Mouse (Mus musculus): ENCODE measurements around the gene Cpeb1. TPM values are rescaled to one million over a fixed set of nuclear protein-coding genes. Genes with fewer than 3 reads are reported as not detected.

Cpeb1 gene
- 0.03 and 0.06 TPM in 2 replicates for polyA plus RNA-seq (2012; rRNA removed)
- polyA plus RNA-seq (2014; fragmentation: Nextera tagmentation; extraction: Ambion mirVana), result not detected in 2 replicates

DNA sequence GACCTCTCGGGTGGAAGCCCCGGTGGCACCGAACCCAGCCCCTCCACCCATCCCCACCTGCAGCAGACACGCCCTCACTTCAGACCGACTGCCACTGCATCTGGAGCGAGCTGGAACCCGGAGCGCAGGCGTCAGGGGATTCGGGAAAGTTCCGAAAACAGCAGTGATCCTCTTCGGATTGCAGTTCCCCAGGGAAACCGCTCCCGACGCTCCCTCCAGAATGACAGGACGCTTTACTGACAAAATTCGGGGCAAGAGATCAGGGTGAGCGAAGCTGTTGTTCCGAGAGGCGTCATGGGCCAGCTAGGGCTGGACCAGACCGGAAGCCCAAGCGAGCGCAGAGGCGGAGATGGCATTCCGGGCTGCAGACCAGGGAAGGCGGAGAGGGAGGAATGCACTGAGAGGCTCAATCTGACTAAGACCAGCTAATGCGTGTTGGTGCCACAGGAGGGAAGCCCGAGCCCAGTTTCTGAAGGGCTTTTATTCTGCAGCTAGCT is at the start of gene Cpeb1:
Cpeb1 (minus strand) TSS at position 311 of the 497 bp plus-strand sequence.
- ATAC-seq (ENCODE audit: insufficient read depth) (no peak), DNase-seq (ENCODE audit: low read depth in 3 of 3, low spot score in 3 of 3) (no peak)
- Histone ChIP-seq H3K9ac (replicated peaks) (no peak within 1 kb of the TSS), H3K27ac (no peak within 1 kb of the TSS), H3K36me3 (replicated peaks; ENCODE audit: control insufficient read depth, insufficient read depth, low read depth) (no peaks in the 10 kb centered on the region), H3K4me3 (ENCODE audit: insufficient read depth in 1 of 2, low read depth in 2 of 2, low read length in 2 of 2) (peak within 1 kb of the TSS; percentile 8 to 19; a peak in 2 of 4 replicates), H3K27me3 (ENCODE audit: control insufficient read depth, insufficient read depth, low read length) (peaks cover 58% of the 10 kb centered on the region), H3K4me2 (ENCODE audit: low read depth) (peak within 1 kb of the TSS; percentile 43), H3K9me3 (ENCODE audit: control insufficient read depth, low read length) (no peaks in the 10 kb centered on the region), H3K4me1 (replicated peaks; ENCODE audit: control insufficient read depth in 2 of 2, insufficient read depth in 2 of 2, low read length in 1 of 2) (no peaks in the 10 kb centered on the region)
- WGBS (ENCODE audit: insufficient replicate concordance), result 4% methylated on average over 28 of the region's 28 CpGs
- no peak for TF ChIP-seq CTCF (IDR thresholded peaks at IDR 0.05; ENCODE audit: low read depth)
- TF ChIP-seq EP300 (IDR thresholded peaks at IDR 0.05; ENCODE audit: low read depth), result no peak

DNA sequence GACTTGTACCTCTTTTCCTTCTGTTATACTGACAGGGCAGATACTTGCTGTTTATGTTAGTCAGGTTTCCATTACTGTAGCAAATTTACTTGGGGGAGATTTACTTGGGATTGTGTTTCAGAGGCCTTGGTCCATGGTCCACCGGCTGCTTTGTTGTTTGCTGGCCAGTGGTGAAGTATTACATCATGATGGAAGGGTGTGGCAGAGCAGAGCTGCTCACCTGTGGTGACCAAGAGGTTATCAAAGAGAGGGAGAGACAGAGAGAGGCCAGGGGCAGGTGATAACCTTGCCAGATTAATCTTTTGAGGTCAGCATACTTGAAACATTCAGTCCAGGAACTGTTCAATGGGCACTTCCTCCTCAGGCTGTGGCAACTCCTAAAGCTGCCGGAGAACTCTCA is 45.8 kb upstream of the Cpeb1 start:
- no peak for ATAC-seq (ENCODE audit: insufficient read depth)
- Histone ChIP-seq H3K4me2 (ENCODE audit: low read depth) (no peak overlapping the region), H3K9ac (replicated peaks) (no peak overlapping the region), H3K36me3 (replicated peaks; ENCODE audit: control insufficient read depth, insufficient read depth, low read depth) (no peaks in the 10 kb centered on the region), H3K27ac (no peak overlapping the region), H3K9me3 (ENCODE audit: control insufficient read depth, low read length) (no peaks in the 10 kb centered on the region), H3K4me3 (ENCODE audit: insufficient read depth in 1 of 2, low read depth in 2 of 2, low read length in 2 of 2) (no peak overlapping the region), H3K27me3 (ENCODE audit: control insufficient read depth, insufficient read depth, low read length) (no peaks in the 10 kb centered on the region), H3K4me1 (replicated peaks; ENCODE audit: control insufficient read depth in 2 of 2, insufficient read depth in 2 of 2, low read length in 1 of 2) (no peaks in the 10 kb centered on the region; a peak in 1 of 4 replicates)
- 62% methylated on average over 2 of the region's 2 CpGs for WGBS (ENCODE audit: insufficient replicate concordance)
- TF ChIP-seq CTCF (IDR thresholded peaks at IDR 0.05; ENCODE audit: low read depth) (no peak), EP300 (IDR thresholded peaks at IDR 0.05; ENCODE audit: low read depth) (no peak)
- DNase-seq (ENCODE audit: low read depth in 3 of 3, low spot score in 3 of 3), result no peak

DNA sequence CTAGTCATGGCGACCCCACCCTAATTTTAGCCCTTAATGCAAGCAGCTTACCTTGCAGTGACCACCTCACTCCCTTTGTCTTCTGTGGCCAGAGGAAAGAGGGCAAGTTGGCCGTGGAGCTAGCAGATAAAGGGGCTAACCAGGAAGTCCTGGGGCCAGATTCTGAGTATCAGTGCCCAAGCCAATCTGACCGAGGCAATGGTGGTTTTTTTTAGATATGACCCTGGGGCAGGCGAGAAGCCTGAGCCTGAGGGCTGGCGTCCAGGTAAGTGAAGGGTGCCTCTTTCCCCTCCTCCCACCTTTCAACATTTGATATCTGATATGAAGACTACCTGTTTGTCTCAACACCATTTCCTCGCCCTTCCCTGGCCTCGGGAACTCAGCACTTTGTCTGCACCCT is 42.9 kb upstream of the Cpeb1 start, which contains the start of gene BC048679:
BC048679 (minus strand) TSS at position 101 of the 400 bp plus-strand sequence.
- Histone ChIP-seq H3K9ac (replicated peaks) (no peak within 1 kb of the TSS), H3K9me3 (ENCODE audit: control insufficient read depth, low read length) (no peaks in the 10 kb centered on the region), H3K4me2 (ENCODE audit: low read depth) (no peak within 1 kb of the TSS), H3K27ac (no peak within 1 kb of the TSS), H3K4me3 (ENCODE audit: insufficient read depth in 1 of 2, low read depth in 2 of 2, low read length in 2 of 2) (no peak within 1 kb of the TSS), H3K4me1 (replicated peaks; ENCODE audit: control insufficient read depth in 2 of 2, insufficient read depth in 2 of 2, low read length in 1 of 2) (no peaks in the 10 kb centered on the region; a peak in 1 of 4 replicates), H3K36me3 (replicated peaks; ENCODE audit: control insufficient read depth, insufficient read depth, low read depth) (no peaks in the 10 kb centered on the region), H3K27me3 (ENCODE audit: control insufficient read depth, insufficient read depth, low read length) (peaks cover 11% of the 10 kb centered on the region)
- 35% methylated on average over 7 of the region's 7 CpGs for WGBS (ENCODE audit: insufficient replicate concordance)
- TF ChIP-seq EP300 (IDR thresholded peaks at IDR 0.05; ENCODE audit: low read depth) (no peak), CTCF (IDR thresholded peaks at IDR 0.05; ENCODE audit: low read depth) (no peak)
- DNase-seq (ENCODE audit: low read depth in 3 of 3, low spot score in 3 of 3), result no peak
- ATAC-seq (ENCODE audit: insufficient read depth), result no peak

DNA sequence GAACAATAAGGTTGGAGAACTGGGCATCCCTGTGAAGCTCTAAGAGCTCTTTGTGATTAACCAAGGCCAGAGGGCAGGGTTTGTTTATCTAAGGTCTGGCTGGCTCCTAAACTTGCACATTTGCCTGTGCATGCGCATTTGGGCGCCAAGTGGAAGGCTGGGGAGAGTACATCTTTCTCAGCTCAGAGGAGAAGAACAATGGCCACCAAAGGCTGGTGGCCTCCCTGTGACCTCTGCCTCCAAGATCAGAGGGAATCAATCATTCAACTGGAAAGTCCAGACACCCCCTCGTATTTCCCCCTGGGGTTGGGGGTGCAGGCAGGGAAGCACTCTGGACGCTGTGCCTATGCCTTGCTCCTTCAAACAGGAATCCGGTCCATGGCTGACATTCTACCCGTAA is 41.9 kb upstream of the Cpeb1 start:
- Histone ChIP-seq H3K4me1 (replicated peaks; ENCODE audit: control insufficient read depth in 2 of 2, insufficient read depth in 2 of 2, low read length in 1 of 2) (no peaks in the 10 kb centered on the region; a peak in 1 of 4 replicates), H3K36me3 (replicated peaks; ENCODE audit: control insufficient read depth, insufficient read depth, low read depth) (no peaks in the 10 kb centered on the region), H3K9ac (replicated peaks) (no peak overlapping the region), H3K27me3 (ENCODE audit: control insufficient read depth, insufficient read depth, low read length) (peaks cover 20% of the 10 kb centered on the region), H3K4me3 (ENCODE audit: insufficient read depth in 1 of 2, low read depth in 2 of 2, low read length in 2 of 2) (no peak overlapping the region), H3K4me2 (ENCODE audit: low read depth) (no peak overlapping the region), H3K27ac (no peak overlapping the region), H3K9me3 (ENCODE audit: control insufficient read depth, low read length) (no peaks in the 10 kb centered on the region)
- DNase-seq (ENCODE audit: low read depth in 3 of 3, low spot score in 3 of 3) (no peak), ATAC-seq (ENCODE audit: insufficient read depth) (no peak)
- no peak for TF ChIP-seq CTCF (IDR thresholded peaks at IDR 0.05; ENCODE audit: low read depth)
- no peak for TF ChIP-seq EP300 (IDR thresholded peaks at IDR 0.05; ENCODE audit: low read depth)
- WGBS (ENCODE audit: insufficient replicate concordance), result 40% methylated on average over 6 of the region's 6 CpGs

DNA sequence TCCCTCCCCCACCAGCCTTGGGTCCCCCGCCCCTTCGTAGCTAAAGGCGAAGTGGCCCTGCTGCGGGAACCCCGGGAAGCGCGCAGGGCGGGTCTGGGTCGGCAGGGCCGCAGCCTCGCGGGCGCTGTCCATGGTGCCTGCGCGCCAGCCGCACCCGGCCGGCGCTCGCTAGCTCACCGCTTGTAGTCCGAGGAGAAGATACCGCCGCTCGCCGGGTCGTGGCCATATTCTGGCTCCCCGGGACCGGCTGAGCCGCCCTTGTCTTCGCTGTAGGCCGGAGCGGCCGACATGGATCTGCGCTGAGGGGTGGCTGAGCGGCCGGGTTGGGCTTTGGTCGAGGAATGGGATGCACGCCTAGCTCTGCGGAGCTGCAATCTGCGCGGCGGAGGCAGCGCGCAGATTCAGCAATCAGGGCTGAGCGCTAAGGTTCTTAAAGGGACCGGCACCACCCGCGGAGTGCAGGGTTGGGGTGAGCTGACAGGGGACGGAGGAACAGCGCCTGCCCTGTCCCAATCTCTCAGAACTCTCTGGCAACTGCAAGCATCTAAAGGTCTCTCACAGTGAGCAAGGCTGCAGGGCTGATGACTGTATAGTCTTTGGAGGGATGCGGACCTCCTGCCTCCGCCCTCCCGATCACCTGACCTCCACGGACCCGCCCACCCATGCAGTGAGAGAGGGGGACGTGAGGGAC is 38.2 kb upstream of the Cpeb1 start, which contains the start of gene Ap3b2:
Ap3b2 (minus strand) TSS at position 595 of the 691 bp plus-strand sequence.
- Histone ChIP-seq H3K36me3 (replicated peaks; ENCODE audit: control insufficient read depth, insufficient read depth, low read depth) (no peaks in the 10 kb centered on the region), H3K4me2 (ENCODE audit: low read depth) (peak within 1 kb of the TSS; percentile 21), H3K9ac (replicated peaks) (no peak within 1 kb of the TSS), H3K4me1 (replicated peaks; ENCODE audit: control insufficient read depth in 2 of 2, insufficient read depth in 2 of 2, low read length in 1 of 2) (no peaks in the 10 kb centered on the region), H3K9me3 (ENCODE audit: control insufficient read depth, low read length) (no peaks in the 10 kb centered on the region), H3K27me3 (ENCODE audit: control insufficient read depth, insufficient read depth, low read length) (peaks cover 20% of the 10 kb centered on the region), H3K4me3 (ENCODE audit: insufficient read depth in 1 of 2, low read depth in 2 of 2, low read length in 2 of 2) (peak within 1 kb of the TSS; percentile 17 to 36; a peak in 3 of 4 replicates), H3K27ac (no peak within 1 kb of the TSS)
- 1% methylated on average over 56 of the region's 57 CpGs for WGBS (ENCODE audit: insufficient replicate concordance)
- ATAC-seq (ENCODE audit: insufficient read depth) (no peak), DNase-seq (ENCODE audit: low read depth in 3 of 3, low spot score in 3 of 3) (peak in 1 of 3 experiments; percentile 4)
- TF ChIP-seq EP300 (IDR thresholded peaks at IDR 0.05; ENCODE audit: low read depth) (no peak), CTCF (IDR thresholded peaks at IDR 0.05; ENCODE audit: low read depth) (no peak)

Data from liver, embryonic 14.5 days (tissue).